Mouse (Mus musculus) megakaryocyte, embryonic 14.5 days (primary cell): Measurements from ENCODE around the gene Rpl26.

Source experiments
- FLI1 ChIP-seq: IDR thresholded peaks from 2 replicates; pipeline ENCODE4 v1.6.1; 2012; ENCODE audit warnings: low read length, inconsistent platforms, mixed read lengths
- GATA1 ChIP-seq: IDR thresholded peaks from 3 replicates; pipeline ENCODE4 v1.6.1; 2012; ENCODE audit warnings: mixed read lengths, low read length, inconsistent platforms, borderline replicate concordance

DNA sequence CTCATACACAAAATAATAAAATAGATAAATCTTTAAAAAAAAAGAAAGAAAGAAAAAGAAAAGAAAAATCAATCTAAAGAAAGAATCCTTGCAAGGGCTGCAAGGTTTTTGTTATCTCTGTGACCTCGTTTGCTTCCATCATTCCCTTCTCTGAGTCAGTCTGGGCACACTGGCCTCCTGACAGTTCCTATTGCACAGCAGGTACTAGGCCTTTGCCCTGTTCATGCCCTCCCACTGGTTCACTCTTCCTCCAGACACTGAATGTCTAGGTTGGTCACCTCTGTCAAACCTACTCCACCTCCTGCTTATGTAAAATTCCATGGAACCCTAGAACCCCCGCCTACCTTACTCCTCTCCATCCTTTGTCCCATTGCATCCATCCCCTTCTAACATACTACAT is 43.9 kb downstream of the Rpl26 start:
- TF ChIP-seq GATA1 (no peak), FLI1 (no peak)
